Mouse (Mus musculus): ENCODE measurements around the gene Olfr66. TPM values are rescaled to one million over a fixed set of nuclear protein-coding genes. Genes with fewer than 3 reads are reported as not detected.

Olfr66 gene
- polyA plus RNA-seq (2015; fragmentation: Nextera tagmentation; extraction: Ambion mirVana), result not detected in 2 replicates

DNA sequence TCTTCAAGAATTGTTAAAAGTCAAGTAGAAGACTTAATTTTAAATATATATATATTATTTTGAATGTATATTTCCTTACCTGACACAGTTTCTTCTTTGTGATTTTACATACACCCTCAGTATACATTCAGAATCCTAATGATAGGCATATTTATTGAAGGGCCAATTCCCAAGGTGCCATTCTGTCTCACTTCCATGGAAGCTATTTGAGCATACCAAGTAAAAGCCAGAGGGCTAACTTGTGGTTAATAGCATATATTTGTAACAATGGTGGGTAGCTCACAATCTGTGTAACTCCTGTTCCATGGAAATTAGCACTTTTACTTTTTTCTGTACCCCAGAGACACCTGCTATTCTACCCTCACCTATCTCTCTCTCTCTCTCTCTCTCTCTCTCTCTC is at the start of gene Olfr66:
Gene Olfr66 (minus strand): TSS at position 101 of the 400 bp plus-strand sequence.
- H3K27ac ChIP-seq, result no peak within 1 kb of the TSS
- no peak within 1 kb of the TSS for H3K4me3 ChIP-seq (replicated peaks)
- H3K4me1 ChIP-seq, result no peaks in the 10 kb centered on the region
- H3K27me3 ChIP-seq, result no peaks in the 10 kb centered on the region
- H3K9ac ChIP-seq, result no peak within 1 kb of the TSS
- H3K4me2 ChIP-seq, result no peak within 1 kb of the TSS
- no peaks in the 10 kb centered on the region for H3K36me3 ChIP-seq
- no peak for ATAC-seq (replicated peaks; ENCODE audit: low FRiP score)
- no peaks in the 10 kb centered on the region for H3K9me3 ChIP-seq (replicated peaks)

DNA sequence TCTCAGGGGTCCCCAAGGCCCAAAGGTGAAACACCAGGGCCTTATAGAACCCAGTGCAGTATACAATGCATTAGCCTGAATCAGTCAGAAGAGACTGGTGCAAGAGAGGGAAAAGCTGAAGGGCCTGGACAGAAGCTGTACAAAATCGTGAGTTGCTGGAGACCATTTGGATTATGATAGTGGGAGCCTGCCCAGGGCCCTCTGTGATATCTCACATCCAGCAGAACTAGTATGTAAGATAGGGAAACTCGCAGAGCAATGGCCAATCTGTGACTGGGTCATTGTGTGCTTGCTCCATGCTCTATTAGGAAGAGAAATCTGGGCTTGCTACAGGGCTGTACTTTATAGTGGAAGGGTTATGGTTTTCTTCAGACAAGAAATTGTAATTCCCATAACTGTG is 48.2 kb upstream of the Olfr66 start, which contains the start of gene Olfr632:
Gene Olfr632 (plus strand): TSS at position 84 of the 400 bp plus-strand sequence.
- WGBS, result 78% methylated on average over 2 of the region's 2 CpGs
- Histone ChIP-seq H3K36me3 (no peaks in the 10 kb centered on the region), H3K4me3 (replicated peaks) (no peak within 1 kb of the TSS), H3K27me3 (no peaks in the 10 kb centered on the region), H3K9ac (no peak within 1 kb of the TSS), H3K27ac (no peak within 1 kb of the TSS), H3K4me2 (no peak within 1 kb of the TSS), H3K4me1 (no peaks in the 10 kb centered on the region), H3K9me3 (replicated peaks) (no peaks in the 10 kb centered on the region)
- ATAC-seq (replicated peaks; ENCODE audit: low FRiP score), result no peak

- ATAC-seq (replicated peaks; ENCODE audit: low FRiP score), result no peak
- no peaks in the 10 kb centered on the region for H3K9me3 ChIP-seq (replicated peaks)
- H3K4me3 ChIP-seq (replicated peaks), result no peak within 1 kb of the TSS
- no peak within 1 kb of the TSS for H3K27ac ChIP-seq
- no peaks in the 10 kb centered on the region for H3K4me1 ChIP-seq
- H3K4me2 ChIP-seq, result no peak within 1 kb of the TSS
- no peaks in the 10 kb centered on the region for H3K36me3 ChIP-seq
- H3K9ac ChIP-seq, result no peak within 1 kb of the TSS
- H3K27me3 ChIP-seq, result no peaks in the 10 kb centered on the region
Observed at GRCm38 (mm10) chr7:103928525-103928924, 42.5 kb upstream of the Olfr66 start, which contains the start of gene Olfr631. TSS of gene Olfr631 (plus strand) at chr7:103928825.

- ATAC-seq (replicated peaks; ENCODE audit: low FRiP score), result no peak; the same call in 1 of the 2 replicates
- Histone ChIP-seq H3K36me3 (no peaks in the 10 kb centered on the region), H3K4me2 (no peak overlapping the region)
Observed at GRCm38 (mm10) chr7:103915338-103915737, 29.3 kb upstream of the Olfr66 start.

DNA sequence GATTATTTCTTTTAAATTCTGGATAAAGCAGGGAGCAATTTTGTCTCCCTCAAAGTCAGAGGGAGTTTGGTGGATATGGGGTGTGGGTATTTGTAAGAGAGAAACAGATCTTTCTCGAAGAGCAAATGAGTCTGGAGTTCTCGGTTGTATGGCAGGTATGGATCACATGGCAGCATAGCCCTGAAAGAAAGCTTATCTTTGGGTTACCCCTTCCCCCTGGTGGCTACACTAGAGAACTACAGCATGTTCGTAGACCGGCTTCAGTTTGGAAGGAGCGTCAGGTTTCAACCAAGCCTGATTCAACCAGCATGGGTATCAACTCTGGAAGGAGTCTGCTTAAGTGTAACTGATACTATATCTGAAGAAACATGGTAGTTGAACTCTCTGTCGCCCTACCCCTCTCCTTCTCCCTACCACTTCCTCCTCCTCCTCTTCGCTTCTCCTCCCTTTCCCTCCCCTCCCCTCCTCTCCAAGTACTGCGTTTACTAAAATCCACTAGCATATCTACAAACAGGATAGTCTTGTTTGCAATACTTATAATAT is 27.0 kb upstream of the Olfr66 start:
- 39% methylated on average over 8 of the region's 8 CpGs for WGBS
- no peak overlapping the region for H3K9ac ChIP-seq

More at GRCm38 (mm10) chr7:103915338-103915737, 29.3 kb upstream of the Olfr66 start:
- H3K9me3 ChIP-seq (replicated peaks), result no peaks in the 10 kb centered on the region
- no peak overlapping the region for H3K9ac ChIP-seq
- no peak overlapping the region for H3K27ac ChIP-seq
- H3K4me3 ChIP-seq (replicated peaks), result no peak overlapping the region
- no peaks in the 10 kb centered on the region for H3K4me1 ChIP-seq
- no peaks in the 10 kb centered on the region for H3K27me3 ChIP-seq

DNA sequence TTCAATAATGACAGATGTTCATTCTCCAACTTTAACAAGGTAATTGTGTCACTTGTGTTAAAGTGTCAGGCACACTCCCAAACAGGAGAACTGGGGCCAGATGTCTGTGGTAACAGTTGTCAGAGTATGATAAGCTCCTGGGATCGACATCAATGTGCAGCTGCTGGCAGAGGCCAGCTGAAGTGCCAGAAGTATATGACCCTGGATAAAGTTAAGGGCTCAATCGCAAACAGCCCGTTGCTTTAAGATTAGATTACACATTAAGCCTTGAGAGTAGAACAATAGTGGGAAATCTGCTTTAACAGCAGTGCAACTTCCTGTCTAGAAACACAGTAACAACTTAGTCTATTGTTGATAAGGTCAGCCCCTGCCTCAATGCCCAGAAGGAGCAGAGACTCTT is 24.0 kb upstream of the Olfr66 start:
- peak; percentile 87 for ATAC-seq (replicated peaks; ENCODE audit: low FRiP score)
- Histone ChIP-seq H3K9ac (no peak overlapping the region), H3K27me3 (no peaks in the 10 kb centered on the region), H3K36me3 (no peaks in the 10 kb centered on the region), H3K4me3 (replicated peaks) (no peak overlapping the region), H3K9me3 (replicated peaks) (no peaks in the 10 kb centered on the region), H3K27ac (no peak overlapping the region), H3K4me1 (no peaks in the 10 kb centered on the region), H3K4me2 (no peak overlapping the region)
- 8% methylated on average over 3 of the region's 3 CpGs for WGBS

More for the DNA sequence above, 27.0 kb upstream of the Olfr66 start:
- peak; percentile 70 for ATAC-seq (replicated peaks; ENCODE audit: low FRiP score)
- Histone ChIP-seq H3K4me3 (replicated peaks) (no peak overlapping the region), H3K4me1 (no peaks in the 10 kb centered on the region), H3K27ac (no peak overlapping the region), H3K4me2 (no peak overlapping the region), H3K9me3 (replicated peaks) (no peaks in the 10 kb centered on the region), H3K27me3 (no peaks in the 10 kb centered on the region), H3K36me3 (no peaks in the 10 kb centered on the region)

DNA sequence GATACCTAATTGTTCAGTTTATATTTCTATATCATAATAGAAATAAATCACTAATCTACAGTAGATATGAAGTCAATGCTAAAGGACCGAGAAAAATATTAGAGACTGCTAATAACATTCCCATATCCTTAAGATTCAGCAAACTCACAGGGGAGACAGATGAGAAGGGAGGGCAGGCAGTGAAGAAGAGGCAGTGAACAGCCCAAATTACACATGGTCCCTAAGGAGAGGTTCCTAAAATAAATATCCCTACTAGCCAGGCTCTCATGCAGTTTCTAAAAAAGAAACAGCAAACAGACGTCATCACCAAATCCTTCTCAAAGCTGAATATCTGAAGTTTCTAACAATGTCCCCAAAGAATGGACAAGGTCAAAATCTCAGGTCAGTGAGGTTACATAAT is 17.1 kb upstream of the Olfr66 start, which contains the start of gene Olfr65:
Gene Olfr65 (plus strand): TSS at position 301 of the 400 bp plus-strand sequence.
- no peak for ATAC-seq (replicated peaks; ENCODE audit: low FRiP score)
- no peaks in the 10 kb centered on the region for H3K36me3 ChIP-seq
- 71% methylated on average over 2 of the region's 2 CpGs for WGBS
- no peaks in the 10 kb centered on the region for H3K27me3 ChIP-seq
- no peak within 1 kb of the TSS for H3K9ac ChIP-seq
- no peaks in the 10 kb centered on the region for H3K4me1 ChIP-seq
- no peak within 1 kb of the TSS for H3K4me3 ChIP-seq (replicated peaks)
- H3K4me2 ChIP-seq, result no peak within 1 kb of the TSS
- no peak within 1 kb of the TSS for H3K27ac ChIP-seq
- no peaks in the 10 kb centered on the region for H3K9me3 ChIP-seq (replicated peaks)

DNA sequence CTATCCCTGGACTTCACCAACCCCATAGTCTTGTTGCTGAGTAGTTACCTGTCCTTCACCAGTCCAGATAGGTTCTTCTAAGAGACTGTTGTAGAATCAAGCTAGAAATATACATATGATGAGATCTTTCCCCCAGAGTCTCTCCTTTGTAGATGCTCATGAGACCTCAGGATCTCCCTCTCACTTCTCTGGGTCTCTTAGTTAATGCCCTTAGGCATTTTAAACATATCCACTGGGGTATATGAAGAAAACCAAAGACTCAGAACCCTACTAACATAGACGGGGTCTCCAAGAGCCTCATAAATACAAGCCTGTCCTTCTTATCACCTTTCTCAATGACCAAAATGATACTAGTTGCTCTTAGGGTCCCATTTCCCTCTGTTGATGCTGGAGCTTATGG is 8.3 kb upstream of the Olfr66 start, which contains the start of gene Olfr64:
Gene Olfr64 (minus strand): TSS at position 101 of the 400 bp plus-strand sequence.
- ATAC-seq (replicated peaks; ENCODE audit: low FRiP score), result no peak
- Histone ChIP-seq H3K9me3 (replicated peaks) (no peaks in the 10 kb centered on the region), H3K4me3 (replicated peaks) (no peak within 1 kb of the TSS), H3K36me3 (no peaks in the 10 kb centered on the region), H3K4me2 (no peak within 1 kb of the TSS), H3K9ac (no peak within 1 kb of the TSS), H3K4me1 (no peaks in the 10 kb centered on the region), H3K27me3 (no peaks in the 10 kb centered on the region), H3K27ac (no peak within 1 kb of the TSS)
- WGBS, result 70% methylated on average over 1 of the region's 1 CpGs

GRCm38 (mm10) chr7:103877093-103877492 is 9.0 kb downstream of the Olfr66 start:
- Histone ChIP-seq H3K27me3 (no peaks in the 10 kb centered on the region), H3K9me3 (replicated peaks) (no peaks in the 10 kb centered on the region), H3K27ac (no peak overlapping the region), H3K36me3 (no peaks in the 10 kb centered on the region), H3K4me2 (no peak overlapping the region), H3K4me3 (replicated peaks) (no peak overlapping the region), H3K4me1 (no peaks in the 10 kb centered on the region), H3K9ac (no peak overlapping the region)
- WGBS, result 80% methylated on average over 2 of the region's 2 CpGs
- ATAC-seq (replicated peaks; ENCODE audit: low FRiP score), result no peak

GRCm38 (mm10) chr7:103874451-103874850 is 11.6 kb downstream of the Olfr66 start:
- H3K36me3 ChIP-seq, result no peaks in the 10 kb centered on the region
- H3K4me3 ChIP-seq (replicated peaks), result no peak overlapping the region
- H3K27me3 ChIP-seq, result no peaks in the 10 kb centered on the region
- H3K9ac ChIP-seq, result no peak overlapping the region
- H3K4me2 ChIP-seq, result no peak overlapping the region
- no peaks in the 10 kb centered on the region for H3K4me1 ChIP-seq
- no peak overlapping the region for H3K27ac ChIP-seq
- no peaks in the 10 kb centered on the region for H3K9me3 ChIP-seq (replicated peaks)
- 48% methylated on average over 5 of the region's 5 CpGs for WGBS
- no peak for ATAC-seq (replicated peaks; ENCODE audit: low FRiP score)

GRCm38 (mm10) chr7:103873064-103873463 is 13.0 kb downstream of the Olfr66 start:
- H3K9ac ChIP-seq, result no peak overlapping the region
- no peaks in the 10 kb centered on the region for H3K27me3 ChIP-seq
- H3K9me3 ChIP-seq (replicated peaks), result no peaks in the 10 kb centered on the region
- H3K4me3 ChIP-seq (replicated peaks), result no peak overlapping the region
- WGBS, result 10% methylated on average over 1 of the region's 1 CpGs
- ATAC-seq (replicated peaks; ENCODE audit: low FRiP score), result no peak
- no peaks in the 10 kb centered on the region for H3K36me3 ChIP-seq
- H3K4me2 ChIP-seq, result no peak overlapping the region
- no peak overlapping the region for H3K27ac ChIP-seq
- no peaks in the 10 kb centered on the region for H3K4me1 ChIP-seq

GRCm38 (mm10) chr7:103870667-103871066 is 15.4 kb downstream of the Olfr66 start:
- no peak overlapping the region for H3K9ac ChIP-seq
- H3K36me3 ChIP-seq, result no peaks in the 10 kb centered on the region
- no peaks in the 10 kb centered on the region for H3K4me1 ChIP-seq
- H3K4me3 ChIP-seq (replicated peaks), result no peak overlapping the region
- ATAC-seq (replicated peaks; ENCODE audit: low FRiP score), result peak; percentile 84; the same call in 1 of the 2 replicates
- H3K27me3 ChIP-seq, result no peaks in the 10 kb centered on the region
- H3K4me2 ChIP-seq, result no peak overlapping the region
- H3K27ac ChIP-seq, result no peak overlapping the region
- no peaks in the 10 kb centered on the region for H3K9me3 ChIP-seq (replicated peaks)

DNA sequence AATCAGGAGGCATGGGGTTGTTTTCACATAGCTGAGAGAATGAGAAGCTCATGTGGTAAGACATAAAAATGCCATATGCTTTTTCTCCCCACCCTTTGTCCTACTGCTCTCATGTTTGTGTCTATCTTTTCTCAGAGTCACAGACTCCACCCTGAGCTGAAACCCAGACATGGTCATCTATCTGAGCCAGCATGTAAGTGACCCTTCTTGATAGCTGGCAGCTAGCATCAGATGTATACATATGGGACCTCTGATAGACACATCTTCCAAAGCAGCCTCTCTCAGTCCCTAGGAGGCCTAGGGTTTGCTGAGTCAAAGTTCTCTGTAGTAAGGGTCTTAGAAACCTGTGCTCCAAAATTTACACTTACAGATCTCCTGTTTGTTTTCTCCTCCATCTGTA is 20.3 kb downstream of the Olfr66 start:
- no peak overlapping the region for H3K4me3 ChIP-seq (replicated peaks)
- H3K4me2 ChIP-seq, result no peak overlapping the region
- H3K4me1 ChIP-seq, result no peaks in the 10 kb centered on the region
- H3K27ac ChIP-seq, result no peak overlapping the region
- H3K9me3 ChIP-seq (replicated peaks), result no peaks in the 10 kb centered on the region
- H3K36me3 ChIP-seq, result no peaks in the 10 kb centered on the region
- H3K27me3 ChIP-seq, result no peaks in the 10 kb centered on the region
- no peak overlapping the region for H3K9ac ChIP-seq
- ATAC-seq (replicated peaks; ENCODE audit: low FRiP score), result peak; percentile 91
